Mouse (Mus musculus) mouse embryonic stem cell (cell line): ENCODE results near the gene Cyp3a57.
"Not testable (repeated sequence)": the region's sequence is repeated elsewhere in the genome, so short reads cannot be mapped to it uniquely, and the experiment has no call there.

ENCODE experiments used
- in situ Hi-C, 2 experiments: fragments of 300-500 bp; cut with MboI; formaldehyde crosslinking; loops; 1 replicate in 1 of 2; 3 replicates in 1 of 2; pipeline ENCODE4 v1.14.3; 2019 to 2020; ENCODE audit warnings: low sequenced_read_pairs in 2 of 2, low pct_unique_long_range_greater_than_20kb in 1 of 2, mixed read lengths in 1 of 2; ENCODE audit not compliant: unreplicated experiment in 1 of 2

Gene Cyp3a57

DNA sequence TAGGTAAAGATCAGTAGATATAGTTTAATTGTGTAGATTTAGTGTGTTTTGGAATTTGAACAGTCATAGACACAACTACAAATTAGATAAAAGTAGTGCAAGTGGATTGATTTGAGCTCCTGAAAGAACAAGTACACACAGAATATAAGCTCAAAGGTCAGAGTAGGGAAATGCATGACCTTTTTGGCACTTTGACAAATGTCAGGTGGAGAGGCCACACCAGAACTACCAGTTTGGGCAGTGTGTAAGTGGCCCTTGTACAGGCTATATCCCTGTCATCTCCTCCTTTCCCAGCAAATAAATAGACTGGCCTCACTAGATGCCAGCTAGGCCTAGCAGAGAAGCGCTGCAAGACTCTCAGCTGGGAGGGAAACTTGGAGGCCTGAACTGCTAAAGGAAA lies at the start of gene Cyp3a57:
Gene Cyp3a57, plus strand, starts transcription at position 339 of the 400 bp plus-strand sequence.
- in situ Hi-C loops, result no loop called here

DNA sequence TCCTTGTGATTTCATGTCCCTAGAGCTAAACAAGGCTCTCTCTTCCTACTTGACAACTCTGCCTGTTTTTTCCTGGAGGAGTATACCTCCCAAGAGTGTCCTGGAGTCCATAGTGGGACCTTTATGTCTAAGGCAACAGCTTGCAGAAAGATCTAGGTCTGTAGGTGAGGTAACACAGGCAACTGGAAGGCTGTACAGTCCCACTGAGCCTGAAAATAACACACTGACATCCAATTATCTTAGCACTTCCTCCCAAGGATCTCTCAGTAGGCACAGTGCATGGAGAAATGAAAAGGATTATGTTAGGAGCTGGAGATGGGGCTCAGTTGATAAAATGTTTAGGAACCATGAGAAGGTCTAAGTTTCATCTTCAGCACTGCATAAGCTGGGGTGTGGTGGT lies 44.6 kb upstream of the Cyp3a57 start:
- in situ Hi-C loops, result loop anchor here in 1 of 2 experiments (25.0 kb wide), 1 partner anchor 237 kb away; no protein-coding TSS in a partner anchor

DNA sequence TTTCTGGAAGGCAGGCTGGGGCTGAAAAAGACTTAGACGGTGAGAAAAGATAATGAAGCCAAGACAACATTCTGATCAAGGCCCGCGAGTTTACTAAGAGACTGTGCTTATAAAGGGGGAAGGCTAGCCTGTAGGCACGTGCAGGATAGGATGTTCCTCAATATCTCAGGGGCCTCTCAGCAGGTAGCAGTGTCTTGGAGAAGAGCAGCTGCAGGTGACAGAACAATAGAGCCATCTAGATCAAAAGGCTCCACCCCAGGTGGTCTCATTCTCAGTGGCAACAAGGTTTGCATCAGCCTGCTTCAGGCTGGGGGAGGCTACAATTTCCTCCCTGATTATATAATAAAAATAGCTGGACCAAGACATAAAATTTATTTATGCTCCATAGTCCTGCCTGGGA lies 43.3 kb upstream of the Cyp3a57 start:
- in situ Hi-C loops, result loop anchor here in 1 of 2 experiments (25.0 kb wide), 1 partner anchor 236 kb away; no protein-coding TSS in a partner anchor

DNA sequence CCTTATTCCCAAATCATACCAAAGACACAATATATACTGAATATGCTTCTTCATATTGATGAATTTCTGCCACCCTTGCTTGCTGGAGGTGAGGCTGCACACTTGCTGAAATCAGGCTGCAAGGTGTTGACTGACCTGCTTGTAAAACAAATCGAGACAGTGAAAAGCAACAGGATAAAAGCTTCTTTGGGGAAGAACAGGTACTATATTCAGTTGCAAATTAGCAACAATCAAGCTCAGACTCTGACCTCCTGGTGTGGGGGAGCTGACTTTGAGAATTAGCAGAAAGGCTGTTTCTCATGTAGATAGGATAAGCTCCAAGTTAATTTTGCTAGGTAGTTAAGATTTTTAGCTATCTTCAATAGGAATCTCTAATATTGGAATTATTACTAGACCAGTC lies 42.7 kb upstream of the Cyp3a57 start:
- in situ Hi-C loops, result loop anchor here in 1 of 2 experiments (25.0 kb wide), 1 partner anchor 235 kb away; no protein-coding TSS in a partner anchor

GRCm38 (mm10) chr5:145306953-145307352 lies 38.1 kb upstream of the Cyp3a57 start:
- in situ Hi-C loops, result loop anchor here in 1 of 2 experiments (25.0 kb wide), 1 partner anchor 230 kb away; no protein-coding TSS in a partner anchor

- in situ Hi-C loops, result loop anchor here in 1 of 2 experiments (25.0 kb wide), 1 partner anchor 229 kb away; no protein-coding TSS in a partner anchor
Observed at GRCm38 (mm10) chr5:145307811-145308210, 37.3 kb upstream of the Cyp3a57 start.

- in situ Hi-C loops, result loop anchor here in 1 of 2 experiments (25.0 kb wide), 1 partner anchor 223 kb away; no protein-coding TSS in a partner anchor
Observed at GRCm38 (mm10) chr5:145313845-145314244, 31.2 kb upstream of the Cyp3a57 start.

- in situ Hi-C loops, result loop anchor here in 1 of 2 experiments (25.0 kb wide), 1 partner anchor 220 kb away; no protein-coding TSS in a partner anchor
Observed at GRCm38 (mm10) chr5:145317141-145317540, 27.9 kb upstream of the Cyp3a57 start.

DNA sequence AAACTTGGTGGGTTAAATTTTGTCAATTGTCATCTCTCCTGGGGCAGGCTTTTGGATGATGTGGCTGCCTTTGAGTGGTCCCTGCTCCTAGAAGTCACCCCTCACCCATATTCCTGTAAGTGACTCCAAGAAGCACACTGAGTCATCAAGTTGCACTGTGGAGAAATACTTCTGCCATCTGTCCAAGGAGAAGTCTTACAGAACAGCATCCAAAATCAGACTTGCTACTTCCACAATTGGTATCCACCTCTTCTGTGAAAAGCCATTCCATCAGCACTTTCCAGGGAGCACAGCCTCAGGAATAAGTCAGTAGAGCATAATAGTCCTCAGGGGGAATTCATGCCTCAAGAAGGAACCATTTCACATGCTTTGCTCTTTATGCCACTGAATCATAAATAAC lies 6.3 kb upstream of the Cyp3a57 start:
- in situ Hi-C loops, result not testable (repeated sequence)

GRCm38 (mm10) chr5:145349697-145350096 lies 4.6 kb downstream of the Cyp3a57 start:
- in situ Hi-C loops, result no loop called here

- in situ Hi-C loops, result no loop called here
Observed at GRCm38 (mm10) chr5:145353081-145353480, 8.0 kb downstream of the Cyp3a57 start.

- in situ Hi-C loops, result not testable (repeated sequence)
Observed at GRCm38 (mm10) chr5:145415416-145415815, 70.3 kb downstream of the Cyp3a57 start.

DNA sequence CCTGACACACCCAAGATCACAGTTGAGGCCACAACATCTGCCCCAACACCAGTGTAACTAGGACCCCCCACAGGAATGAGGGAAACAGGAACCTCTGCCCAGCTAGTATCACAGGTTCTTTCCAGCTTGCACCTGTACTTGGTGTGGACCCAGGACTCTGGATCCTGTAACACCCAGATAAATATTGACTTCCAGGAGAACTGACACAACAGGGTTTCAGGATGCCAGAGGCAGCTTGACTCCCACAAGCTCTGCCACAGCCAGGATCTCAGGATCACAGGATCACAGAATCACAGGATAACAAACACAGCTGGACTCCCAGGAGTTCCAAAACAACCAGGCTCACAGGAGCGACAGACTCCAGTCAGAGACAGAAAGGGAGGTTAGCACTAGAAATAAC lies 77.2 kb downstream of the Cyp3a57 start:
- in situ Hi-C loops, result no loop called here

- in situ Hi-C loops, result no loop called here
Observed at GRCm38 (mm10) chr5:145431004-145431403, 85.9 kb downstream of the Cyp3a57 start.

DNA sequence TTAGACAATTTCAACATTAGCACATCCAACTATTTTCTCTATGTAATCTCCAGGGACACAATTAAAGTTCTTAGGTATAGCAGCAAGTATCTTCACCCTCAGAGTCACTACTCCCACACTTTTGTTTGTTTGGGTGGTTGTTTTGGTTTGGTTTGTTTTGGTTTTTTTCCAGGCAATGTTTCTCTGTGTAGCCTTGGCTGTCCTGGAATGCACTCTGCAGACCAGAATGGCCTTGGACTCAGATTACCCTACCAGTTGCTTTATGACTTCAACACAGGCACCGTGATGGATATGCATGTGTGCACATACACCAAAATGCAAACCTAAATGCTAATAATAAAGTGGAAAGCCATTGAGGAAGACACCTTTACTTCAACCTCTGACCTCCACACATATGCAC lies 88.6 kb downstream of the Cyp3a57 start:
- in situ Hi-C loops, result no loop called here
